Mouse (Mus musculus) layer of hippocampus, adult 8-10 months (tissue): ENCODE measurements at regions not wholly inside any gene's neighbourhood (a gene's known extent, or its start where the extent isn't known, plus 50 kb on each side); places are given as distances from the start of the nearest gene placed in this dataset.

Source experiments
- DNase-seq, 2 experiments: peaks; one replicate each; pipeline ENCODE4 v3.0.0; 2022; ENCODE audit warnings: low spot score in 2 of 2

DNA sequence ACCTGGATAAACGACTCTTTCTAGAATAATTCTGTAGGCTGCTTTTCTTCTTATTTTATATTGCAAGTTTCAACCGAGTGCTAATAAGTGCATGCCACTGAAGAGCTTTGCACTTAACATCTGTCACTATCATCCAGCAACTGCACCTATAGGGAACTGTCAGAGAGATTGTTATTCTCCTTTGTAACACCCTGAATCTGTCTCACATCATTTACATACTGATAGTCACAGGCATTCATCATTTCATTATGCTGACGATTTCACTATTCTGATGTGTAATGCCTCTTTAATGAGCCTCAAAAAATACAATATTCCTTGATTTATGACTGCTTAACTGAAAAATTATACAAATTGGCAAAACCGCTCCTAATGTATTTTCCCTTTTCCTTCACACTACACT lies 1959.2 kb upstream of the Tenm3 start:
- no peak for DNase-seq

DNA sequence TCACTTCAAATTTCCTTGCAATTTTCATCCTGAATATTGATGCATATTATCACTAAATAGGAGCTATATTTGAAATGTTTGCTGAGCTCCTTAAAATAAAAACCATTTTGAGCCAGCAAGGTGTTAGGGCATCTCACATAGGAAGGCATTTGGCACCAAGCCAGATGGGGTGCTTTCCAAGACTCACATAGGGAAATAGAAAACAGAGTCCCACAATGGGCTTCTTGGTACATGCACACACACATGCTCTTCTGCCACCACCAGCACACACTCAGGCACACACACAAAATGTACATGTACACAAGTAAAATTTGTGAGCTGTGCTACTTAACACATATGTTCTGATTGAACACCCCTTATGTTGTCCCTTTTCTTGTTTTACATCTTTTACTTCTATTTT lies 1943.7 kb upstream of the Tenm3 start:
- no peak for DNase-seq

DNA sequence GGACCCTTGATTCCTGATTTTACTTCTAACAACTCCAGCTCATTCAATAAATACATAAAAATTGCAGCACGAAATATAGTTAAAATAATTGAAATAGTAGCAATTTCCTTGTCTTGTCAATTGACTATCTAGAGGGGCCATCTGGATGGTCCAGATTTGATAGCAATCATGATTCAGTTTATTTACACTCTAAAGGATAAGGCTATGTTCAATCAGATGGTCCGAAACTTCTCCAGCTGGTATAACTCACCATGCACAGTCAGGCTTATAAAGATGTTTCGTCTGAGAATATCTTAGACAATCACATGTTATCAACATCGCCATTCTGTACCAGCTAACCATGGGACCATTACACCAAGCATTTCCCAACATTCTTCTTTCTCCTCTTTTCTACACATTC lies 1926.9 kb upstream of the Tenm3 start:
- peak; percentile 6 to 14 for DNase-seq
